Mouse (Mus musculus) lung, adult 2 months (tissue): ENCODE data around the gene Nfkbid.

Experiments used
- CTCF ChIP-seq: fragments of 200-500 bp; IDR thresholded peaks from 2 replicates; pipeline ENCODE4 v1.5.1; 2011; ENCODE audit warnings: mild to moderate bottlenecking, low read length, control low read depth; ENCODE audit not compliant: insufficient read depth
- POLR2A ChIP-seq: fragments of 200-500 bp; IDR thresholded peaks from 2 replicates; pipeline ENCODE4 v1.6.1; 2011; ENCODE audit warnings: low read depth, mild to moderate bottlenecking, control low read depth, low read length, borderline replicate concordance; ENCODE audit errors: extremely low read depth

DNA sequence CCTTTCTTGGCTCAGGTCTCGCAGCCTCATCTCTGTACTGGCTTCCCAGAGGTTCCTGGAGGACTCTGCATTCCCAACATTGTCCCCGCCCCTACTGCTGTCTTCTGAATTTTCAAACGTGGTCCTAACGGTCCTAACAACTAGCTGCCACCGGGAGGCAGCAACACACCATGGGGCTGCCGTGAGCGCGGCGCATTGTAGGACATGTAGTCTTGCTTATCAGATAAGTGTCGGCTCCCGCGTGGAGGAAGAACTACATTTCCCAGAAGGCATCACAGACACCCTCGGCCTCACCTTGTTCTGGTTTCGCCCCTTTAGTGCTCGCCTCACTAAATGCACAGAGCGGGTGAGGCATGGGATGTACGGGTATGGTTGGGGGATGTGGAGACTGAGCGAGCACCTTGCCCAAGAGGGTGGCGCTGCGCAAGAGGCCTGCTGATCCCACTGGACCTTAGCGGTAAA, 48.0 kb upstream of the Nfkbid start:
- TF ChIP-seq CTCF (peak; percentile 94), POLR2A (peak; percentile 24; the same call in 1 of the 2 replicates)
